Mouse (Mus musculus): ENCODE measurements around the gene Zfp114. TPM values are rescaled to one million over a fixed set of nuclear protein-coding genes. Genes with fewer than 3 reads are reported as not detected.

Zfp114 gene
- polyA plus RNA-seq (2017; shearing (Covaris generic)), result 1 to 10 TPM in 1 of 2 experiments, under 1 TPM in 1; 0.73 to 1.8 TPM

- ATAC-seq, result peak; percentile 74
Measured at GRCm38 (mm10) chr7:24174618-24175336, at the start of gene Zfp114. Gene Zfp114, plus strand, starts transcription at chr7:24175060.

DNA sequence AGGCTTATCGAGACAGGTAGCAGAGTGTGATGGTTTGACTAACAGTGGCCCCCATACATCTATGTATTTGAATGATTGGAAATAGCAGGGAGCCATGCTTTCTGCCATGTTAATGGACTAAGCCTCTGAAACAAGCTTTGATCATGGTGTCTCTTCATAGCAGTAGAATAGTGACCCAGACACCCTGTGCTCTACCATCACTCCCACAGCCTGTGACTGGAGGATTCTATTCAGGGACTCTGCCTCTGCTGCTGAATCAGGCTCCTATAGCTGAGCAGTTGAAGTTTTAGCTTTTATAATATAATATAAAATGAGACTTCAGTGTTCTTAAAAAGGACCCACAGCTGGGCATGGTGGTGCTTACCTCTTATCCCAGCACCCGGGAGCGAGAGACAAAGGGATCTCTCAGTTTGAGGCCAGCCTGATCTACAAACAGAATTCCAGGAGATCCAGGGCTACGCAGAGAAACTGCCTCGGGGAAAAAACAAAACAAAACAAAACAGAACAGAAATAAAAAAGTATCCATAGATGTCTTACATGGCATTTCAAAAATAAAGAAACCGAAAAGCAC, 41.4 kb upstream of the Zfp114 start:
- ATAC-seq, result peak; percentile 1

GRCm38 (mm10) chr7:24133996-24134828, 40.6 kb upstream of the Zfp114 start, which contains the start of gene Zfp235:
Gene Zfp235, plus strand, starts transcription at chr7:24134169.
- ATAC-seq, result peak; percentile 100

DNA sequence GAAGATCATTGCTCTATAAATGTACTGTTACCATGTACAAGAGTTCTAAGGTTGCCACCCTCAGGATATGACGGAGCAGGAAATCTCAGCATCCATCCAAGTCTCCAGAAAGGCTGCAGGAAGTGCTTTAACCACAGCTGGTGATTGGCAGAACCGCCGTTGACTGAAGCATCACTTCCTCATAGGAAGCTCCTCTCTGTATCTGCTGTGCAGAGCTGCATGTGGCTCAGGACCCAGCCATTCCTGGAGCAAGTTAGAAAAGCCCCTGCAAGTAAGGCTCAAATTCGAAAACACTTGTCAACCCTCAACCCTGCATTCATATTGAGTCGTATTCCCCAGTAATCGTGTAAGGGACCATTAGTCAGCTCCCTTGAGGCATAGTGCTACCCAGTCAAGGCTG, 32.3 kb upstream of the Zfp114 start:
- no peak for ATAC-seq

DNA sequence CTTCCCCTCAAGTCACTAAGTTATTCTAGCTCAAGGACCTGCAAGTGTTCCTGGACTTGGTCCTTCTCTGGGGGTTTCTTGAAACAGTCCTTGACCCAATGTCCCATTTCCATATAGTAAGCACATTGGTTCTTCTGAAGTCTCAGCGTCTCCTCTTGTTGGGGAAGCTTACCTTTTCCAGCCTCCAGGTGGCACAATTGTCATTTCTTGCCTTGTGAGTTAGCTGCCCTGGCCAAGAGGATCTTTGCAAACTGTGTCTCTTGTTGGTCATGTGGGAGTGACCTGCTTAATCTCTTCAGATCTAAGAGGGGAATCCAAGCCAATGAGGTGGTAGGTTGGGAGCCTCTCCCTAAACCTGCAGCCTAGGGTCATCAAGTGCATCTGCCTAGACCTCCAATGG, 21.6 kb upstream of the Zfp114 start:
- ATAC-seq, result no peak

- ATAC-seq, result no peak
Measured at GRCm38 (mm10) chr7:24172191-24172590, 2.7 kb upstream of the Zfp114 start.

GRCm38 (mm10) chr7:24175337-24175711, 464 bp downstream of the Zfp114 start:
- no peak for ATAC-seq

DNA sequence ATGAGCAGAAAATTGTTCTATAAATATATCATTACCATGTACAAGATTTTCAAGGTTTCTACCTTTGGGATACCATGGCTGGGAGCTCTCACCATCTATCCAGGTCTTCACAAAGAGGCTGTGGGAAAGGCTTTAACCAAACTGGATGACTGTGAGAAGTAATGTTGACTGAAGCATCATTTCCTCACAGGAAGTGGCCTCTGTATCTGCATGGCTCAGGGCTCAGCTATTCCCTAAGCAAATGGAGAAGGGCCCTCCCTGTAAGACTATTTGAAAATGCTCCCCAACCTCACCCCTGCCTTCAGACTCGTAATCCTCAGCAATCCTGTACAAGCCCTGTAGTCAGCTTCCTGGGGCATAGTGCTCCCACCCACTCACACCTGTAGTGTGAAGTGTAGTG, 12.8 kb downstream of the Zfp114 start:
- ATAC-seq, result no peak

GRCm38 (mm10) chr7:24188901-24189570, 14.2 kb downstream of the Zfp114 start:
- ATAC-seq, result no peak

DNA sequence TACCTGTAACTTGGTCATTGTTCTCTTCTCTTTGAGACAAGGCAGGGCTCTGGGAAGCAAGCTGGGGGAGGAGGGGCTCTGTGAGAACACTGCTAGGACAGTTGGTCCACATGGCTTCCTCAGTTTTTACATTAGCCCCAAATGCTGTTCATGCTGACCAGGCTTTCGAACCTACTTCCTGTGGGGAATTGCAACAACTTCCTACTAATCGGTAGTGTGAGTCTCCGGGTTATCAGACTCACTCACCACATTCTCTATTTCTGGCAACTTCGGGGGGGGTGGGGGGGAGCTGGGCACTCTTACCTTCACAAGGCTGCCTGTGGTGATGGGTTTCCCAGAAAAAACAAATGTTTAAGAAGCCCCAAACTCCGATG, 14.7 kb downstream of the Zfp114 start:
- ATAC-seq, result no peak

DNA sequence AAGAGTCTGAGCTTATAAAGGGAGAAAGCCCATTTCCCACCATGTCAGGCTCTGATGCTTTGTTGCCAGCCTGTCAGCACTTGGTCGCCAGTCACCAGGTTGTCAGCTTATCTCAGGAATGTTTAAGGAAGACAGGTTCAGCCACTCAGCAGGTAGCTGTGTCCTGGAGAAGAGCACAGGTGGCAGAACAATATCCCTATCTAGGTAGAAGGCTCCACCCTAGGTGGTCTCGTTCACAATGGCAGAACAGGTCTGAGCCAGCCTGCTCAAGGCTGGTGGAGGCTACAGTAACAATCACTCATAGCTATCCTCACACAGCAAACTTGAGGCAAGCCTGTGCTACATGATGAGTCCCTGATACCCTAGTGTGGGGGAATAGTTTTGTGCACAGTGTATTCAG, 16.5 kb downstream of the Zfp114 start:
- no peak for ATAC-seq

DNA sequence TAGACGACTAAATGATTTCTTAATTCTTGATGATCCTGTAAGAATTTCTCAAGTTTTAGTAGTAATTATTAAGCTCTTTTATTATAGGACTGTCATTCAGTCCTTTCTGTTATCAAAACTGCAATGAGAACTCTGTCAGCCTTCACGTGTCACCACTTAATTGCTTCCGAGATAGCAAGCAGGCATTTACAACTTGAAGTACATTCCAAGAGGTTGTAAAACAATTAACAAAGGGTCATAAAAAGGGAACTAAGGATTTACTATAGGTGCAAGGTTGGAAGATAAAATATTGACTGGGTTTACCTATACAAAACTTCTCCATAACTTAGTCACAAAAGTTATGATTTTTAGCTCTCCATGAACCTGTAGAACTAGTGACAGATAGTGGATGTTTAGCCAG, 18.3 kb downstream of the Zfp114 start:
- ATAC-seq, result no peak

- ATAC-seq, result no peak
Measured at GRCm38 (mm10) chr7:24196961-24197360, 22.1 kb downstream of the Zfp114 start.

DNA sequence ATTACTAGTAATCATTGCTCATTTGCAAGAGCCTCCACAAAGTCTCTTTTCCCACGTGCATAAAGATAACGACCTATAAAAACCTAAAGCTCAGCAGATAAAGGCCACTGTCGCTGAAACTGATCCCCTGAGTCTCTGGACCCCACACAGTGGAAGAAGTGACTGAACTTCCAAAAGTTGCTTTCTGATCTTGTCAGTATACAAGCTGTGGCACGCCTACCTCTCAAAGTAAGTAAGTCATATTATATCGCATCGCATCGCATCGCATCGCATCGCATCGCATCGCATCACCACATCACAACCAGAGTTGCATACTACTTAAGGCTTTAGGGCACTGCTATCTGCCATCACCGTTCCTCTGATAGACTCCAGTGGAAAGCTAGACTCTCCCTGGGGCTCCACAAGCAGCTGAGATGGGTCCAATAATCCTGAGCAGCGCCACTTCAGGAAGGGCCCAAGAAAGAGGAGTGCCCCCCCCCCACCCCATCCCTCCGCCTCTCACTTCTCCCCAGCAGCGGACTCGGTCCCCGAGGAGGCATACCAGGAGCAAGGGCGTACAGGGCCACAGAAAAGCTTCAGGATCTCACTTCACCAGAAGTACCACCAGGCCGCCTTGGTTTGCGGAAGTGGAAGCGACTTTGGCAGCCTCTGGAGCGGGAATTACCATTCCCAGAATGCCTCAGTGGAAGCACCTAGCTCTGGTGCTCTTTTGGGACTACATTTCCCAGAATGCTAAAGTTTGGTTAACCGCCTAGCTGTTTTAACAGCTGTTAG, 32.8 kb downstream of the Zfp114 start:
- peak; percentile 47 for ATAC-seq

GRCm38 (mm10) chr7:24208282-24208886, 33.5 kb downstream of the Zfp114 start:
- ATAC-seq, result no peak

GRCm38 (mm10) chr7:24210296-24210695, 35.4 kb downstream of the Zfp114 start:
- no peak for ATAC-seq

GRCm38 (mm10) chr7:24211343-24211742, 36.5 kb downstream of the Zfp114 start, which contains the start of gene Zfp111:
Gene Zfp111, minus strand, starts transcription at chr7:24211443.
- no peak for ATAC-seq
